Mouse (Mus musculus): Measurements from ENCODE around the gene Adamtsl1.

The Adamtsl1 gene

DNA sequence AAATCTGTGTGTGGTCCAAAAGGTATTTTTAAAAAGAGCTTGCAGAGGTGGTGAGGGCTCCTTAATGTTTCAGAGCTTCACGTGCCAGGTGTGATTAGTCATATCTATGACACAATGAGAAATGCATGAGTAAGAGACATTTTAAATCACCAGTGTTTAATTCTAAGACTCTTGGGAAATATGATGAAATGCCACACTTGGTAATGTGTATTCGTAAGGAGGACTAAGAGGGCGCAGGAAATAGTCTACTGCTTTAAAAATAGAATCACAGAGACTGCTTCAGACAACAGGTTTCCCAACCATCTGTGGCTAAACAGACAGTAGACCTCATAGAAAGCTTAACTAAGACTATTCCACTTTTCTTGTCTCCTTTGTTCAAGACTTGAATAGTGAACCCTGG, 406.5 kb downstream of the Adamtsl1 start:
- DNase-seq (ENCODE audit: low read depth, low spot score), result no peak

DNA sequence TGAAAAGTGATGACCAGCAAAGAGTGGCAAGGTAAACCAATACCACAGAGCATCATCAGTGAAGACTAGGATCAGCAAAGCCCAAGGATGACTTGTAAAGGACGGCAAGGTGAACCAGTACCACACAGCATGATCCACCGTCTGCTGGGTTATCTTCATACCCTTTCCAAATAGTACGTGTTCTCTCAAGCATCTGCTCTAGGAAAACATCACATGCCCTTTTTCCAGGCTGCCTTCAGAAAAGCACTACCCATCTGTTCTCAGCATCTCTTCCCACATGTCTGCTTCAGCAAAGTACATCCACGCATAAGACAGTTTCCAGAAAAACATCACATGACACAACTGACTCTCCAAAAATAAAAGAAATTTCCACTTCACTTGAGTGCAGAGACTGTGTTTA, 408.8 kb downstream of the Adamtsl1 start:
- no peak for DNase-seq (ENCODE audit: low read depth, low spot score)

DNA sequence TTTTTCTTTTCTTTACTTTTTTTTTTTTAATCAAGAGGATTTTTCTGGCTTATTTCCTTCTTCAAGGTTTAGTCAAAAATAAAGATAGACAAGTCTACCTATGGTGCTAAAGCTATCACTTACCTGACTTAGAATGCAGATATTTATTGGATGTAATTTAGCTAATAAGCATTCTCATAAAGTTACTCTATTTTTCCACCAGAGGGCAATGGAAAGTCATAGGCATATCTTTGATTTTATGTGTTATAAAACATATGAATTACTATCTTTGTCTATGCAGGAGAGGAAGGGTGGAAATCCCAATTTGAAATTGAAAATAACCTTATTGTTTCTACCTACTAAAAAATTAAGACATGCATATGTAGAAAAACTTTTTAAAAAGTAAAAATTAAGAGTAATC, 418.2 kb downstream of the Adamtsl1 start:
- no peak for DNase-seq (ENCODE audit: low read depth, low spot score)

DNA sequence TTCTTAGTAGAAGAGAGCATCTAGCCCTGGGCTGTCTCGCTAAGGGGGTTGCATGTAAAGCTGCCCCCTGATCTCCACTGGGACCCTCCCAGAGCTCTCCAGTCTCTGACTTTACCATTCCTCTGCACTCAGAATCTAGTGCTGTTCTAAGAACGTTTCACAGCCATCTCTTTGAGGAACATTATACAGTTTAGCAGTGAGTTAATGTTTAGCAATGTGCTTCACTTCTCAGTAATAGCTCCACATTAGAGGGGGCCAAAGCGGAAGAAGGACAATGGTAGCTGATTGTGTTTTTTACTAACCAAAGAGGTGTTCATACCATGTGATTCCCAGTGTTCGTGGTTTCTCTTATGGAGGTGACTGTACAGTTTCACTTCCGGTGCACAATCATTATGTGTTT, 425.5 kb downstream of the Adamtsl1 start:
- DNase-seq (ENCODE audit: low read depth, low spot score), result no peak

DNA sequence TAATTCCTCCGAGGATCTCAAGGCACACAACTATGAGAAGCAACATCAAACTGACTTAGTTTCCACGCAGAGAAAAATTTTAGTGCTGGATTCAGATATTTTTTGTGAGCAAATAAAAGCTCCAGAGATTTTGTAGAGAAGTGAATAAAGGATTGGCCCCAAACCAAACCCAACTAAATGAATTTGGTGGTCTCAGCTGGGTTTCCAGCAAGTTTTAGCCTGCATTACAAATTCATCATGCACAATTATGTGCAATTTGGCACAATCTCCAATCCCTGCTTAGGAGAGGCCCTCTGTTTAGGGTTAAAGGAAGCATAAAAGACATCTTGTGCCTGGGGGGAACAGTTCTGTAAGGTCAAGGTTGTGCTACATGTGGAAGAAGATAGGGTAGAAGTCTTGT, 427.9 kb downstream of the Adamtsl1 start:
- no peak for DNase-seq (ENCODE audit: low read depth, low spot score)

DNA sequence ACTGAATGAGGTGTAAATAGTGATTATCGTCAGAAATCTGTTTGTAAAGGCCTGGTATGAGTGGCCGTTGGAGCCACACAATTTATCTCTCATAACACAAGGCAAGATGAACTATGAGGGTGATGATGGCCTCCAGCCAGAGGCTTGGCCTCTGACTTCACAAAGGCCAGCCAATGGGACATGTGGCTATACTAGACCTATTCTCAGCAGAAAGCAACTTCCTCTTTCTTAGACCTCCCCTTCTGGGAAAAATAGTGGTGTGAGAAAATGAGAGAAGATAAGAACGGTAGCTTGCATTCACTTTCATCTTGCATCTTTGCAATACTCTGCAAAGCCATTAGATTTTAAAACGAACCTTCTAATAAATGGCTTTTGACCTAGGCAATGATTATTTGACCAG, 439.6 kb downstream of the Adamtsl1 start:
- no peak for DNase-seq (ENCODE audit: low read depth, low spot score)

DNA sequence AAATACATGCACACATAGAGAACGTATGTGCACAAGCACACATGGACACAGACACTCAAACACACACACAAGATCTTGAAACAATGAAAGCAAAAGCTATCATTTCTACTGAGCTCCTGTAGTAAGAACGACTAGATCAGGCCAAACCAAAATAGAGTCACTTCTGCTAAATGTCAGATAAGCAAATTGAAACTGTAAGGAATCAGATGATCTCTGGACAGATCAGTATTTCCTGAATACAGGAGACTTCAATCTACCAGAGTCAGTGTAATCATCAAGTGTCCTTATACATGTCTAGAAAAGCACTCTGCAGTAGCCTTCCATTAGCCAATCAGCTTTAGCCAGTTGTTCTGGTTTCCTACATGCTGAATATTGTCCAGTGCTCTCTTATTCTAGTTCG, 441.4 kb downstream of the Adamtsl1 start:
- DNase-seq (ENCODE audit: low read depth, low spot score), result no peak

DNA sequence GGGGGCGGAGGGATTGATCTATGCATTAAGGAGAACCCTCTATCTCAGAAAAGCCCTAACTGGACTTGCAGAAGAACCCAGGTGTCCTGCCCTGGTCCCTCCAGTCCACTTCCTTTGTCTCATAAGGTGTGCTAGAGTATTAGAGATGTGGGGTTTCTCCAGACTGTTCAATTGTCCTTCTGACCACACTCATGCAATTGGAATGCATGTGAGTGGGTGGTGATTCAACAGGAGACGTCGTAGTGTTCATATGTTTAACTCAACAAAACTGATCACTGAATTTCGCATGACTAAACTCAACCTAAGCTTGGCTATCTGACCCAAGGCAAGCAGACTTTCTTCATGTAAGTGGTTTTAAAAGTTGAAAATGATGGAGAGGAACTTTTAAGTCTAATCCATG, 443.3 kb downstream of the Adamtsl1 start:
- DNase-seq (ENCODE audit: low read depth, low spot score), result no peak

DNA sequence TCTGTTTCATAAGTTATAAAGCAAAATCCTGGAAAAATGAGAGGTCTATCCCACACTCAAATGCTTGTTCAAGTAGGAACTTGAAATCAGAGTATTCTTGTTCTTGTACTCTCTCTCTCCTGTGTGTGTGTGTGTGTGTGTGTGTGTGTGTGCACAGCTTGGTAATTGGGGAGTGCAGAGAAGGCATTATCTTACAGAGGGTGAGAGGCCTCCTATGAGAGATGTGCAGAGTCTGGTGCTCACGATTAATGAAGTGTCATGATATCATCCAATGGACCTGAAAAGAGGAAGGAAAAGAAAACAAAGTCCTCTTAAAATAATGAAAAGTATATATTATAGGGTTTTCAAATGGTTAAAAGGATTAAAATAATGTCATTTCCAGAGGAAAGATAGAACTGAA, 443.9 kb downstream of the Adamtsl1 start:
- no peak for DNase-seq (ENCODE audit: low read depth, low spot score)

DNA sequence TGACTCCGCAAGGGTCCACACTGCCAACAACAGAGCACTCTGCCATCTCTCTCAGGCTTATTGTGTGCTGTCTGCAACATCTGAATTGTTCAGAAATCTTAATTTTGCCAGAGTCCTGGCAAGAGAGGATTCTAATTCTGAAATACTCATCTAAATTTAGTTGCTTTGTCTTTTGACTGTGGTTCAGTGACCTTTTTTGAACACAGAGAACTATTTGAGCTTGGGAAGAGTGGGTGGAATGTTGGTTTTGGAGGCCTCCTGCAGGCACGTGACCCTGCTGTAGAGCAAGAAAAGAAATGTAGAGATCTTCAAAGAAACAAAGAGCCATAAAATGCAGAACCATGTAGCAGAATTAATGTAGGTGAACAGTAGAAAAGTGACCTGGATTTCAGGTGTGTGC, 445.0 kb downstream of the Adamtsl1 start:
- no peak for DNase-seq (ENCODE audit: low read depth, low spot score)

DNA sequence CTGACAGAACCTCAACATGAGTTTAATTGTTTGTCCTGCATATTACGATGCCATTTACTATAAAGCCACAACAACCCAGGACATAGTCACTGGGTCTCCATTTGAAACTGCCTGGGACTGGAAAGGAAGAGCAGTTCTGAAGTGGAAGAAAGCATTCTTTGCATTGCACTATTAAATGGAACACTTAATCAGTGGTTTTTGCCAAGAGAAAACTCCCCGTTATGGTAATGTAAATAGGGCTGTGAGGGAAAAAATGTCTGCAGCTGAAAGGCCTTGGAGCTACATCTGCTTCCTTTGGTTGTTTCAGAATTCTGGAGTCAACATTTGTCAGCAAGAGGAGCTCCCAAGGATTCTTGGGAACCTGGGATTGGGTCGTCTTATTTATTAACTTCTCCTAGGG, 462.2 kb downstream of the Adamtsl1 start:
- DNase-seq (ENCODE audit: low read depth, low spot score), result no peak

DNA sequence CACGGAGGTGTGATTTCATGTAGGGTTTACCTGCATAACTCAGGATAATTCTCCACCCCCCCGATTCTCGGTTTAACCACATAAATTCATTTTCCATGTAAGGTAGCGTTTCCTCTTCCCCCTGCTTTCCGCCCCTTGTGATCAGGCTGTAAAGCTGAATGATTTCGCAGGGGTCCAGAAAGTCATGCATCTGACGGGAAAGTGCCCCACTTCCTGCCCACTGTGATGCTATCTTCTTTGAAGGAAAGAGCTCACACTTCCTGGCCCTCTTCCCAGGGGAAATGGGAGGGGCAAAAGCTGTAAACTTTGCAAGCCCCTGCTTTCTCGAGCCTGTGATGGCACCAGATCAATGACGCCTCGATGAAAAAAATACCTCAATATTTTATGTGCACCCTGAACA, 465.2 kb downstream of the Adamtsl1 start:
- no peak for DNase-seq (ENCODE audit: low read depth, low spot score)

DNA sequence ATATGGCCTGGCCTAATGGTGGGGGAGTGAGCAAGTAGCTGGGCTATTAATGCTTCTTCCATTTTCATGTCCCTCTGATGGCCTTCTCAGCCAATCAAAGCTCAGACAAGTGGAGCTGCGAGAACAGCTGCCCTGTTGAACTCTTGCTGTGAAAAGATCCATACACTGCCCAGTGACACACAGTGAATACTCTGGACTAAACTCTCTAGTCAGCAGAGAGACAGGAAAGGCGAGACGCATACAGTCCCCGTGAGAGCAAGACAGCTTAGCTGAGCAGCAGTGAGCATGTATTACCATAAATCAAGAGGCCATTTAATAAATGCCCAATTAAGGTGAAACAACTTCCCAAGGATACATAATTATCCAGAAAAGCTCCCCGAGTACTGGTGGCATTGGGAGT, 492.6 kb downstream of the Adamtsl1 start:
- DNase-seq (ENCODE audit: low read depth, low spot score), result no peak

DNA sequence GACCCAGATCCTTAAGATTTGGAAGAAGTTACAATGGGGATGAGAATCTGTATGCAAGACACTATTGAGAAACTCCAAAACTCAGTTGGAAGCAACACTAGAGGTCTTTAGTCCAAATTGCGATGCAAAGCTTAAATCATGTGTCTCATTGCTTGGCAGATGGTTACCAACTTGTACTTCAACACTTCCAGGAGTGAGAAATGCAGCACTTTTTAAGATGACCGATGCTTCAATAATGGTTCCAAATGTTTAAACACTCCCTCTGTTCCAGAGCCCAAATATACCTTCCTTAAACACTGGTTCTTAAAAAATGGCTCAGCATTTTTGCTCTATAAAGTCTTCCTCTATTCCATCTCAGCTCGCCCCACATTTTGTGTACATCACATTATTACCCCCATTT, 499.7 kb downstream of the Adamtsl1 start:
- DNase-seq (ENCODE audit: low read depth, low spot score), result no peak

DNA sequence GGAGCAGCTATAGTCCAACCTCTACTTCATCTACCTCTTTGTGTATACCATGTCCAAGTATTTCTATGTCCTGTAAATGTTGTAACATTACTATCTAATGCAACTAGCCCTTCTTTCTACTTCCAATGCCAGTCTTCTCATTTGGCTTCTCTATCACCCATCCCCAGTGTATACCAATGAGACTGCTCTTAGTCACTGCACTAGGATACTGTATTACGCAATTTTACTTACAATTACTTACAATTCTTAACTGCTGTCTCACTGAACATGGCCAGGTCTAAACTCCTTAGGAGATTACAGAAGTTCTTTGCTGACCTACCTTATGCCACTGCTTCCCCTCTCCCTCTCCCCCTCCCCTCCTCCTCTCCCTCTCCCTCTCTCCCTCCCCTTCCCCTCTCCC, 505.0 kb downstream of the Adamtsl1 start:
- no peak for DNase-seq (ENCODE audit: low read depth, low spot score)

DNA sequence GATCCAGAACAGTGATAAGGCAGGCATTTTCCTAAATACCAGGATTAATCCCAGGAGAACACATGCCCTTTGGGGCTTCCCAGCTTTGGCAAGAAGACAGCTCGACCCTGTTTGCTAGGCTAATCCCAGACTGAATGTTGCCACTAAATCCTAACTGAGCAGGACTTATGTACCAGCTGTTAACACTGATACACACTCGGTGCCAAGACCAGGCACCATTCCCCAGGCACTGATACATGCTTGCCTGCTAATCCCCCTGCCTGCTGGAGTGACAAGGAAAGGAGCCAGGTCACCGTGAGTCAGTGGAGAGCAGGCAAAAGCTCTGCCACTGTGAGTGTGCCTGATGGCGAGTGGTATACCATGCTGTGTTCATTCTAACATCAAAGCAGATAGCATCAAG, 505.6 kb downstream of the Adamtsl1 start:
- DNase-seq (ENCODE audit: low read depth, low spot score), result no peak

DNA sequence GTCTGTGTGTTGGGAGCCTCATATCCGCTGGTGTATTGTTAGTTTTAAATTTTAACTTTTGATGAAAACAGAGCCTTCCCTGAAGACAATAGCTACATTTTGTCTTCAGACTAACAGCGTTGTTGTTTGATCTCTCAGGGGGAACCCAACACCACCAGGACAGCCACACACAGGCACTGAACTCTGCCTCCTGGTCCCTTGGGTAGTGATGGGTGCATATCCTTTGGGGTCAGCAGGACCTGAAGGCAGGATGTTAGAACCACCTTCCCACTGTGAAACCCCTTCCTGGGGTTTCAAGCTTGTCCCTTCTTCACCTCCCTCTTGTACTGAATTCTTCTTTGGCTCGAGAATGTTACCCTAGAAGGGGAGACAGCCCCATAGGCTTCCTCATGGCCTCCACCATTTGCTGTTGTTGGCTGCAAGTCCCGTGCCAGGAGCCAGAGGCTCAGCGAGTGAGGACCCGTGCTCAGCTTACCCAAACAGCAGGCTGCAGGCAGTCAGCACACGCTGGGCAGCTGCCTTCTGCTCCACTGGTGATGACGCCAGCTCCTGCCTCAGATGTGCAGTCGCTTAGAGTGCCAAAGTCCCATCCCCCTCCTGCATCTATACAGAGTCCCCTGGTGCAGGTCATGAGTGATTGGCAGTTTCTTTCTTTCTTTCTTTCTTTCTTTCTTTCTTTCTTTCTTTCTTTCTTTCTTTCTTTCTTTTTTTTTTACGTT, 506.6 kb downstream of the Adamtsl1 start:
- DNase-seq (ENCODE audit: low read depth, low spot score), result no peak

DNA sequence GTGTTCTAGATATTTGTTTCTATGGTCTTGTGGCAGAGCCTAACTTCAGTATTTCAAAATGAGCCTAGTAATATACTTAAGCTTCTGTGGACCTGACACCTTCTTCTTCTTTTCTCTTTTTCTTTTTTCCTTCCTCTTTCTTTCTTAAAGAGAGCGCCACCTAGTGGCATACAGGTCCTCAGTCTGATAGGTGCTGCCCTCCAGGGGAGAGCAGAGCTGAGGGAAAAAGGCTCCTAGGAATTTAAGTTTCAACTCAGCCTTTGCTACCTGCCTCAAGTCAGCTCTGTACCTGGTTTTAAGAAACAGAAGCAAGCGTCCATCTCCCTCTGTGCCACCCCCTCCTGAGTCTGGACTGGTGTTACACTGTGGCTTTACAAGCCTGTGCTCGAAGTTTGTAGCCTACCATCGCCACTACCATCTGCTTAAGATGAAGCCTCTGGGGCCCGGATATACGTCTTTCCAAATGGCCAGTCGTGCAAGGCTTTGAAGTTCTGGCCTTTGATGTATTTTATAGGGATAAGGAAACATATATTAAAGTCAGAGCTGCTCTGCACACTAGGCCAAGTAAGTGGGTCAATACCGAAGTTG, 510.7 kb downstream of the Adamtsl1 start:
- no peak for DNase-seq (ENCODE audit: low read depth, low spot score)

DNA sequence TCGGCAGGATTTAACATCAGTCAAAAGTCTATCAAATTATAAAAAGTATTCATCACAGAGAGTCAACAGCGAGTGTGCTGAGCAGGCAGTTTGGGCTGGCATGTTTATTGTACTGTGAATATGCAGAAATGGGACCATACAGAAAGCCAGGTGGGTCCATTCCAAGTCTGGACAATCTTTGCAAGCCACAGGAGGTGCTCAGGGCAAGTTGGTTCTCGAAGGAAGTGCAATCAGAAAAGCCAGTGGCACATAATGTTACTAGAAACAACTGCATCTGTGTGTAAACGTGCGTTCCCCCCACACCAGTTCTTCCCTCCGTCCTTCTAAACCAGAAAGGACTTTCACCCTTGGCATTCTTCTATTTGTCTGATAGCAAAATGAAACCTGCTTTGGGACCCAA, 515.5 kb downstream of the Adamtsl1 start:
- no peak for DNase-seq (ENCODE audit: low read depth, low spot score)

DNA sequence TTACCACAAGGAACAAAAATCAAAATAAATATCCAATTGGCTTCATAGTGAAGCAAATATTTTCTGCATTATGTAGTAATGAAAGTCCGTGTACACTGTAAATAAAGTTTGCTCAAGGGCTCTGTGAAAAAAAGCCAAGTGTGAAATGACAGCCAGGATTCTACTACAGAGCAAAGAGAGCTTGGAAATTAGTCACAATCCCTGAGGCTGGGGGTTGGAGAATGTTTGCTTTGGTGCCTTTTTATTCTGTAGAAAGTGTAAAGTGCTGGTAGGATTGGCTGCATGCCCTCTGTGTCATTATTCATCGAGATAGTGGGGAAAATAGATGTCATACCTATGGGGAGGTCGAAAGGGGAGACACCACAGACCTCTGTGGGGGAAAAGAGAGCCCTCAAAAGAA, 516.2 kb downstream of the Adamtsl1 start:
- no peak for DNase-seq (ENCODE audit: low read depth, low spot score)

DNA sequence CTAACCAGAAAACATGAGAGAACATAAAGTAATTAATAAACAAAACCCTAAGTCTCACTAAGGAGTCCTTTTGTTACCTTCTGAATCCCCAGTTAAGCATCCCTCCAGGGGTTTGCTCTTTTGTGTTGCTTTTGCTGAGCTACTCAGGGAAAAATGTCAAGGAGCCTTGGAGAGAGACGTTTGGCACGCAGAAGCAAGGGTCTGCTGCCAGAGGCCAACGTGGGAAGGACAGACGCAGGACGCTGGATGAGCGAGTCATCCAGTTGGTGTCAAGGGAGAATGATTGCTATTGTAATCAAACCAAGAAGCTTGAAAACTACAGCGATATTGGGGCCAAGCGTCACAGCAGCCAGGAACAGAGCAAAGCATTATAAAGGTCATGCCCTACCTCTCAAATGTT, 517.1 kb downstream of the Adamtsl1 start:
- DNase-seq (ENCODE audit: low read depth, low spot score), result no peak

DNA sequence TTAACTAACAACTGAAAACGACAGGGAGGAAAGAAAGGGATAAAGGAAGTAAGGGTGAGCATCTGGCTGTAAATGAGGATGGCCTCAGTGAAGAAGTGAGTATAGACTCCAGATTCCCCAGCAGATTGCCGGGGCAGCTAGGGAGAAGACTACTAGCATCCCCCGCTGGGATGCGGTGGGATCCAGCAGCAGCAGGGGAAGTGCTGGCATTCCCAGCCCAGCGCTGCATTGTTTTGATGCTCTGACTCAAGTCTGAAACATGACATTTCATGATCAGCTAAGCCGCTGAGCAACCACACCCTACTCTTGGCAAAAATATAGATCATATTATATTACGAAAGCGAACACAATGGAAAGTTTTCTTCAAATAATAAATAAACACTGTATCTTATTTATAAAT, 526.9 kb downstream of the Adamtsl1 start:
- no peak for DNase-seq (ENCODE audit: low read depth, low spot score)

DNA sequence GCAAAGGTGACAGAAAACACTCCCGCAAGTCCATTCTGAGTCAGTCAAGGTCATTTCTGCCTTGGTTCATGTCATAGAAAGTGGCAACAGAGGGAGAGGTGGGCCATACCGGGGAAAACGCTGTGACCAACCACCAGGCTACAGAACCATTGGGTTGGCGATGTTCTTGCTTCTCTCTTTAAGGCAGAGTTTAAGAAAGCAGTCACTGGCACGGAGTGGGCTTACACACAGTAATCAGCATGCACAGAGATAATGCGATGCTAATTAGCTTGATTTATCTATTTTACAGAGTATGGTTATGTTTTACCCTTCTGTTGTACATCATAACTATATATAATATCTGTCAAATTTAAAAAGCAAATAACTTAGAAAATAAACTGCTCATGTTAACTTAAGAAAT, 531.5 kb downstream of the Adamtsl1 start:
- no peak for DNase-seq (ENCODE audit: low read depth, low spot score)

DNA sequence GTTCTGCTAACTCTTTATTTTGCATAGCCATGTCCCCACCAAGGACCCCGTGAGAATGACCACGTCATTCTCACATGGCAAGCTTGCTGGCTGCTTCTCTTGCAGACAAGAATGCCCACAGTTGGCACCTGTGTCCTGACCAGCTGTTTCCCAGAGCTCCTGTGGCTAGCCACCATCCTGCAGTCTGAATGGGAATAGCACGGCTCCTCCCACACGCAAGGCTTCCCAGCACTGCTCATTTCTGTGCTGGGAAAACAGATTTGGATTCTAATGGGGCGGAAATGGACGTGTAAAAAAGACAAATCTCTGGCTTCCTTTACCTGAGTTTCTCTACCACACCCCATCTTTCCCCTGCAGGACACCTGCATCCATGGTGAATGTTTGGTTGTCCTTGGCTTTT, 531.9 kb downstream of the Adamtsl1 start:
- DNase-seq (ENCODE audit: low read depth, low spot score), result no peak
